Mouse (Mus musculus) hindbrain, postnatal 0 days (tissue): Measurements from ENCODE around the gene Atp10b. TPM values are rescaled to one million over a fixed set of nuclear protein-coding genes. Genes with fewer than 3 reads are reported as not detected.

Experiments
- ATAC-seq: fragments of 200-750 bp; cut with Nextera tagmentation; 2 replicates; pipeline ENCODE4 v1.8.0; 2017; ENCODE audit warnings: mild to moderate bottlenecking, moderate TSS enrichment, moderate library complexity
- DNase-seq: peaks from one replicate; pipeline ENCODE4 v3.0.0-alpha.2; 2015; ENCODE audit warnings: low spot score
- H3K27ac ChIP-seq: fragments of 300-500 bp; sonication (generic); 2 replicates; pipeline ENCODE4 v1.5.1; 2014; ENCODE audit warnings: mild to moderate bottlenecking
- H3K27me3 ChIP-seq: fragments of 300-500 bp; sonication (generic); 2 replicates; pipeline ENCODE4 v1.6.1; 2014; ENCODE audit warnings: low read length, mixed read lengths; ENCODE audit not compliant: insufficient read depth
- H3K36me3 ChIP-seq: fragments of 300-500 bp; sonication (generic); 2 replicates; pipeline ENCODE4 v1.6.1; 2014; ENCODE audit warnings: low read length, mixed read lengths; ENCODE audit not compliant: insufficient read depth
- H3K4me1 ChIP-seq: fragments of 300-500 bp; sonication (generic); 2 replicates; pipeline ENCODE4 v1.6.1; 2014; ENCODE audit warnings: antibody characterized with exemption, low read length, mixed read lengths; ENCODE audit not compliant: insufficient read depth
- H3K4me2 ChIP-seq: fragments of 300-500 bp; sonication (generic); 2 replicates; pipeline ENCODE4 v1.6.1; 2014; ENCODE audit warnings: low read depth, mild to moderate bottlenecking, low read length, moderate library complexity, mixed read lengths
- H3K4me3 ChIP-seq: fragments of 300-500 bp; sonication (generic); 2 replicates; pipeline ENCODE4 v1.5.1; 2014; ENCODE audit warnings: low read length
- H3K9ac ChIP-seq: fragments of 300-500 bp; sonication (generic); replicated peaks from 2 replicates; pipeline ENCODE4 v1.6.1; 2014; ENCODE audit warnings: mild to moderate bottlenecking, low read length, moderate library complexity, mixed read lengths
- H3K9me3 ChIP-seq: fragments of 300-500 bp; sonication (generic); 2 replicates; pipeline ENCODE4 v1.6.1; 2016; ENCODE audit warnings: low read length, mixed read lengths
- CTCF ChIP-seq: IDR thresholded peaks from 2 replicates; pipeline ENCODE4 v1.5.1; 2016; ENCODE audit warnings: antibody characterized with exemption, control low read depth, low read depth
- WGBS: fragments of 180-500 bp; shearing (Covaris S2); extraction: QIAGEN DNeasy Blood & Tissue Kit; methylation state at CpG from one replicate; pipeline ENCODE4 v1.1.7; 2014; 5-methylcytosine and 5-hydroxymethylcytosine counted together
- polyA plus RNA-seq: library from polyadenylated mRNA; unstranded; fragments of >200 nt; fragmentation: Nextera tagmentation; extraction: Ambion mirVana; gene quantifications from 2 replicates; pipeline ENCODE4 v1.2.1, GENCODE M21; 2015
- total RNA-seq: library from RNA; depleted of rRNA; stranded (reverse); fragments of >200 nt; gene quantifications from 2 replicates; pipeline ENCODE4 v1.2.3, GENCODE M21; 2014

Gene Atp10b
- total and polyA plus RNA-seq, 2 experiments from 2014 or later, result 0.30 to 1.6 TPM

GRCm38 (mm10) chr11:43232073-43232472 is 82.4 kb downstream of the Atp10b start:
- Histone ChIP-seq H3K4me2 (no peak overlapping the region), H3K27ac (no peak overlapping the region), H3K27me3 (no peaks in the 10 kb centered on the region), H3K4me1 (no peaks in the 10 kb centered on the region), H3K9me3 (no peaks in the 10 kb centered on the region), H3K36me3 (no peaks in the 10 kb centered on the region), H3K9ac (no peak overlapping the region), H3K4me3 (no peak overlapping the region)
- WGBS, result 52% methylated on average over 7 of the region's 7 CpGs
- ATAC-seq (peak; percentile 32; the same call in 1 of the 2 replicates), DNase-seq (peak; percentile 54)
- no peak for TF ChIP-seq CTCF

- Histone ChIP-seq H3K36me3 (no peaks in the 10 kb centered on the region), H3K4me2 (no peak overlapping the region), H3K4me1 (no peaks in the 10 kb centered on the region), H3K27me3 (no peaks in the 10 kb centered on the region), H3K9ac (no peak overlapping the region), H3K9me3 (no peaks in the 10 kb centered on the region), H3K4me3 (no peak overlapping the region), H3K27ac (no peak overlapping the region)
- 45% methylated on average over 8 of the region's 8 CpGs for WGBS
- no peak for TF ChIP-seq CTCF
- no peak for DNase-seq
- no peak for ATAC-seq
Measured at GRCm38 (mm10) chr11:43236360-43237039, 86.8 kb downstream of the Atp10b start.

- 97% methylated on average over 8 of the region's 8 CpGs for WGBS
- no peak for DNase-seq
- H3K4me2 ChIP-seq, result no peak overlapping the region
- no peaks in the 10 kb centered on the region for H3K9me3 ChIP-seq
- no peak for ATAC-seq
- no peak overlapping the region for H3K27ac ChIP-seq
- H3K36me3 ChIP-seq, result no peaks in the 10 kb centered on the region
- H3K4me3 ChIP-seq, result no peak overlapping the region
- TF ChIP-seq CTCF, result no peak
- no peak overlapping the region for H3K9ac ChIP-seq
- H3K4me1 ChIP-seq, result no peaks in the 10 kb centered on the region
- no peaks in the 10 kb centered on the region for H3K27me3 ChIP-seq
Measured at GRCm38 (mm10) chr11:43239804-43240203, 90.1 kb downstream of the Atp10b start.

GRCm38 (mm10) chr11:43253034-43253433 is 103.4 kb downstream of the Atp10b start:
- H3K9me3 ChIP-seq, result no peaks in the 10 kb centered on the region
- ATAC-seq, result no peak
- H3K27me3 ChIP-seq, result no peaks in the 10 kb centered on the region
- no peak for DNase-seq
- no peak overlapping the region for H3K27ac ChIP-seq
- H3K4me1 ChIP-seq, result no peaks in the 10 kb centered on the region
- no peak overlapping the region for H3K9ac ChIP-seq
- H3K36me3 ChIP-seq, result no peaks in the 10 kb centered on the region
- no peak overlapping the region for H3K4me2 ChIP-seq
- no peak overlapping the region for H3K4me3 ChIP-seq
- no peak for TF ChIP-seq CTCF
- 42% methylated on average over 6 of the region's 6 CpGs for WGBS

GRCm38 (mm10) chr11:43255262-43255661 is 105.6 kb downstream of the Atp10b start:
- Histone ChIP-seq H3K9me3 (no peaks in the 10 kb centered on the region), H3K36me3 (no peaks in the 10 kb centered on the region), H3K4me2 (no peak overlapping the region), H3K27me3 (no peaks in the 10 kb centered on the region), H3K4me1 (no peaks in the 10 kb centered on the region), H3K9ac (no peak overlapping the region), H3K4me3 (no peak overlapping the region), H3K27ac (no peak overlapping the region)
- DNase-seq (peak; percentile 44), ATAC-seq (0 out of 2 replicates have a peak, but pooled peaks have one; percentile 29)
- WGBS, result 66% methylated on average over 4 of the region's 4 CpGs
- no peak for TF ChIP-seq CTCF

GRCm38 (mm10) chr11:43257291-43257690 is 107.6 kb downstream of the Atp10b start:
- WGBS, result 70% methylated on average over 3 of the region's 3 CpGs
- H3K27me3 ChIP-seq, result no peaks in the 10 kb centered on the region
- no peak for DNase-seq

GRCm38 (mm10) chr11:43257781-43258180 is 108.1 kb downstream of the Atp10b start:
- Histone ChIP-seq H3K4me3 (no peak overlapping the region), H3K9me3 (no peaks in the 10 kb centered on the region), H3K36me3 (no peaks in the 10 kb centered on the region), H3K27me3 (no peaks in the 10 kb centered on the region), H3K4me2 (no peak overlapping the region), H3K27ac (no peak overlapping the region), H3K4me1 (no peaks in the 10 kb centered on the region), H3K9ac (no peak overlapping the region)
- ATAC-seq (no peak), DNase-seq (no peak)
- 78% methylated on average over 7 of the region's 7 CpGs for WGBS
- no peak for TF ChIP-seq CTCF

More at GRCm38 (mm10) chr11:43257291-43257690, 107.6 kb downstream of the Atp10b start:
- H3K4me3 ChIP-seq, result no peak overlapping the region
- H3K27ac ChIP-seq, result no peak overlapping the region
- no peak overlapping the region for H3K4me2 ChIP-seq
- no peak for TF ChIP-seq CTCF
- H3K36me3 ChIP-seq, result no peaks in the 10 kb centered on the region
- no peaks in the 10 kb centered on the region for H3K4me1 ChIP-seq
- H3K9ac ChIP-seq, result no peak overlapping the region
- no peak for ATAC-seq
- no peaks in the 10 kb centered on the region for H3K9me3 ChIP-seq
